In the genomic region with DNA sequence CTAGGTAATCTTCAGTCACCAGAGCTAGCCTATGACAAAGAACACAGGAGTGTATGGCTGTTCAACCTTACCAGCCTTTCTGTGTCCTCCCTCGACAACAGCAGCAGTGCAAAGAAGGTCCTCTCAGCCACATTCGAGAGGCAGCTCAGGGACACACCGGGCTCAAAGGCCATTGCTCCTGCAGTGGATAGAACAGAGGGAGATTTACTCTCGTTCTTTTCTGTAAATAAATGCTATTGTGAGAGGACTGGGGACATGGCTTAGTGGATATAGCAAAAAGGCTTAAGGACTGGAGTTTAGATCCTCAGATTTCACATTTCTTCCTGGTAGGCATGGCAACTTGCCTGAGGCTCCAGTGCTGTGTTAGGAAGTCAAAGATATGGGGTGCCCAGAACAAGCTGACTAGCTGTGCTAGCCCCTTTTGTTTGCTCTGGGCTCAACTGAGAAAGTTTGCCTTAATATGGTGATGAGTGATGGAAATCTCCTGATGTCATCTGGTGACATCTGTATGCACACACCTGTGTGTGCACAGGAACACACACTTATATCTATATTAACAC, we compare ENCODE assay signal across 10 mouse cellular contexts.
"Had no signal": no experiment of that assay in that cellular context is flagged by ENCODE, and none has a peak within 500 bp of the region (broad histone marks: within the 10 kb centered on the region; RNA-seq: fewer than 3 reads in every experiment).

No protein-coding gene starts in this region.

- H3K4me3 ChIP-seq: kidney, embryonic 15.5 days; limb, embryonic 13.5 days; neural tube, embryonic 13.5 days had no signal

- H3K9me3 ChIP-seq: kidney, embryonic 15.5 days; limb, embryonic 13.5 days; neural tube, embryonic 13.5 days had no signal

- H3K4me1 ChIP-seq: kidney, embryonic 15.5 days; limb, embryonic 13.5 days; neural tube, embryonic 13.5 days had no signal

- H3K36me3 ChIP-seq: kidney, embryonic 15.5 days; limb, embryonic 13.5 days; neural tube, embryonic 13.5 days had no signal

- H3K27ac ChIP-seq: kidney, embryonic 15.5 days; limb, embryonic 13.5 days; liver, embryonic 14.5 days; neural tube, embryonic 13.5 days had no signal

- H3K9ac ChIP-seq: kidney, embryonic 15.5 days; limb, embryonic 13.5 days; liver, embryonic 14.5 days; neural tube, embryonic 13.5 days had no signal

- DNase-seq: kidney, adult 2 months; kidney, postnatal 14 days; left cerebral cortex, postnatal 4 days; lung, adult 18-20 months; right cerebral cortex, postnatal 14 days; thymus, postnatal 4 days had no signal

- H3K4me2 ChIP-seq: kidney, embryonic 15.5 days; limb, embryonic 13.5 days; neural tube, embryonic 13.5 days had no signal

- H3K27me3 ChIP-seq: kidney, embryonic 15.5 days; limb, embryonic 13.5 days; neural tube, embryonic 13.5 days had no signal
